In genomic region chr7:12422245-12422849, GRCm38 (mm10) we compare ENCODE assay signal across 8 mouse cellular contexts. TPM values are rescaled to one million over a fixed set of nuclear protein-coding genes. Genes with fewer than 3 reads are reported as not detected.
DNase-seq lines count a peak whose midpoint lies in the region; ATAC-seq and TF ChIP-seq lines count a peak whose summit lies in the region.

Zfp551 (minus strand) TSS chr7:12422751.

- DNase-seq in B cell, adult 2 months: peak; percentile 38 to 40
- peak; percentile 61 for DNase-seq in midbrain, postnatal 0 days (ENCODE audit: low spot score)
- DNase-seq in spleen, postnatal 4 days (ENCODE audit: low spot score in 2 of 2): peak; percentile 28 to 71

- H3K4me2 ChIP-seq in heart, embryonic 11.5 days: peak within 1 kb of the TSS; percentile 85
- H3K4me2 ChIP-seq in kidney, embryonic 15.5 days: peak within 1 kb of the TSS; percentile 67
- peak within 1 kb of the TSS; percentile 63 for H3K4me2 ChIP-seq in limb, embryonic 15.5 days
- H3K4me2 ChIP-seq in midbrain, postnatal 0 days (ENCODE audit: low read depth, low read length, poor library complexity, severe bottlenecking): peak within 1 kb of the TSS; percentile 51

- no peak within 1 kb of the TSS for H3K27ac ChIP-seq in bone marrow macrophage, adult 2 months (ENCODE audit: insufficient read depth, low read depth, low read length)
- no peak within 1 kb of the TSS for H3K27ac ChIP-seq in embryonic fibroblast, embryonic 13.5 days (ENCODE audit: insufficient read depth, low read length)
- no peak within 1 kb of the TSS for H3K27ac ChIP-seq in heart, embryonic 11.5 days (ENCODE audit: low read depth, low read length)
- 0 out of 2 replicates have a peak within 1 kb of the TSS, but pooled peaks have one; percentile 9 for H3K27ac ChIP-seq in kidney, embryonic 15.5 days
- H3K27ac ChIP-seq in limb, embryonic 15.5 days: peak within 1 kb of the TSS; percentile 59
- peak within 1 kb of the TSS; percentile 58 for H3K27ac ChIP-seq in midbrain, postnatal 0 days (ENCODE audit: low read depth, low read length)

- H3K4me1 ChIP-seq in bone marrow macrophage, adult 2 months (ENCODE audit: control insufficient read depth, insufficient read depth, low read length): no peaks in the 10 kb centered on the region
- peaks cover 3% of the 10 kb centered on the region; the same call in 1 of the 2 replicates for H3K4me1 ChIP-seq in embryonic fibroblast, embryonic 13.5 days (ENCODE audit: control insufficient read depth, insufficient read depth, low read length)
- 0 out of 2 replicates have a peak, but pooled peaks cover 5% of the 10 kb centered on the region for H3K4me1 ChIP-seq in heart, embryonic 11.5 days (ENCODE audit: control insufficient read depth, insufficient read depth, low read length)
- peaks cover 7% of the 10 kb centered on the region for H3K4me1 ChIP-seq in kidney, embryonic 15.5 days
- H3K4me1 ChIP-seq in limb, embryonic 15.5 days: peaks cover 11% of the 10 kb centered on the region
- peaks cover 8% of the 10 kb centered on the region for H3K4me1 ChIP-seq in midbrain, postnatal 0 days (ENCODE audit: insufficient read depth, low read length)

- under 1% methylated on average over 27 of the region's 27 CpGs for WGBS in heart, embryonic 11.5 days (ENCODE audit: insufficient replicate concordance)
- WGBS in kidney, embryonic 15.5 days: under 1% methylated on average over 27 of the region's 27 CpGs
- under 1% methylated on average over 27 of the region's 27 CpGs for WGBS in limb, embryonic 15.5 days
- under 1% methylated on average over 27 of the region's 27 CpGs for WGBS in midbrain, postnatal 0 days

- ATAC-seq in heart, embryonic 11.5 days (replicated peaks; ENCODE audit: insufficient number of reproducible peaks, low FRiP score, low TSS enrichment): peak; percentile 94
- ATAC-seq in kidney, embryonic 15.5 days (replicated peaks; ENCODE audit: low FRiP score): peak; percentile 98
- ATAC-seq in limb, embryonic 15.5 days (ENCODE audit: insufficient number of reproducible peaks, low FRiP score, low TSS enrichment, low read depth): peak; percentile 87
- peak; percentile 90 for ATAC-seq in midbrain, postnatal 0 days (ENCODE audit: low FRiP score)

- no peaks in the 10 kb centered on the region for H3K9me3 ChIP-seq in heart, embryonic 11.5 days (replicated peaks; ENCODE audit: control insufficient read depth, low read length)
- H3K9me3 ChIP-seq in kidney, embryonic 15.5 days (replicated peaks): no peaks in the 10 kb centered on the region
- no peaks in the 10 kb centered on the region for H3K9me3 ChIP-seq in limb, embryonic 15.5 days
- no peaks in the 10 kb centered on the region for H3K9me3 ChIP-seq in midbrain, postnatal 0 days (ENCODE audit: low read length)

- H3K27me3 ChIP-seq in heart, embryonic 11.5 days (ENCODE audit: control insufficient read depth, insufficient read depth, low read length): no peaks in the 10 kb centered on the region
- no peaks in the 10 kb centered on the region for H3K27me3 ChIP-seq in kidney, embryonic 15.5 days
- H3K27me3 ChIP-seq in limb, embryonic 15.5 days: no peaks in the 10 kb centered on the region
- no peaks in the 10 kb centered on the region for H3K27me3 ChIP-seq in midbrain, postnatal 0 days (ENCODE audit: insufficient read depth, low read length)

- H3K4me3 ChIP-seq in bone marrow macrophage, adult 2 months (ENCODE audit: insufficient read depth, low read length): peak within 1 kb of the TSS; percentile 65
- H3K4me3 ChIP-seq in embryonic fibroblast, embryonic 13.5 days (ENCODE audit: insufficient read depth, low read length): peak within 1 kb of the TSS; percentile 60
- H3K4me3 ChIP-seq in heart, embryonic 11.5 days (ENCODE audit: low read depth, low read length): peak within 1 kb of the TSS; percentile 64
- peak within 1 kb of the TSS; percentile 62 for H3K4me3 ChIP-seq in kidney, embryonic 15.5 days (replicated peaks)
- peak within 1 kb of the TSS; percentile 63 for H3K4me3 ChIP-seq in limb, embryonic 15.5 days
- peak within 1 kb of the TSS; percentile 41 for H3K4me3 ChIP-seq in midbrain, postnatal 0 days (ENCODE audit: low read depth, low read length)

- H3K36me3 ChIP-seq in heart, embryonic 11.5 days (ENCODE audit: control insufficient read depth, insufficient read depth, low read length): 0 out of 2 replicates have a peak, but pooled peaks cover 2% of the 10 kb centered on the region
- peaks cover 12% of the 10 kb centered on the region for H3K36me3 ChIP-seq in kidney, embryonic 15.5 days
- peaks cover 23% of the 10 kb centered on the region for H3K36me3 ChIP-seq in limb, embryonic 15.5 days
- H3K36me3 ChIP-seq in midbrain, postnatal 0 days (ENCODE audit: insufficient read depth, low read length): peaks cover 7% of the 10 kb centered on the region; the same call in 1 of the 2 replicates

- no peak for TF ChIP-seq CTCF in bone marrow macrophage, adult 2 months (IDR thresholded peaks at IDR 0.05; ENCODE audit: low read depth, low read length)
- TF ChIP-seq CTCF in embryonic fibroblast, embryonic 13.5 days (IDR thresholded peaks at IDR 0.05; ENCODE audit: borderline replicate concordance, insufficient read depth, low read length): no peak
- no peak for TF ChIP-seq CTCF in midbrain, postnatal 0 days (IDR thresholded peaks at IDR 0.05)

- H3K9ac ChIP-seq in heart, embryonic 11.5 days (ENCODE audit: low read depth, low read length): peak within 1 kb of the TSS; percentile 84
- peak within 1 kb of the TSS; percentile 66 for H3K9ac ChIP-seq in kidney, embryonic 15.5 days
- H3K9ac ChIP-seq in limb, embryonic 15.5 days: peak within 1 kb of the TSS; percentile 72
- H3K9ac ChIP-seq in midbrain, postnatal 0 days (replicated peaks; ENCODE audit: low read length, poor library complexity, severe bottlenecking): peak within 1 kb of the TSS; percentile 74

- no peak for TF ChIP-seq POLR2A in bone marrow macrophage, adult 2 months (IDR thresholded peaks at IDR 0.05; ENCODE audit: borderline replicate concordance, low read depth, low read length)
- TF ChIP-seq POLR2A in embryonic fibroblast, embryonic 13.5 days (IDR thresholded peaks at IDR 0.05; ENCODE audit: low read depth, low read length): peak; percentile 70

RNA-seq across cellular contexts. Expression of gene Zfp551, which starts in this region (rescaled TPM):
- polyA plus RNA-seq in bone marrow macrophage, adult 2 months (2012; ENCODE audit: insufficient read depth, insufficient read length, missing spikeins): 0.85 and 0.91 TPM in 2 replicates
- polyA plus RNA-seq in embryonic fibroblast, embryonic 13.5 days (2011; ENCODE audit: insufficient read length, low read depth, missing spikeins): 2.7 and 2.8 TPM in 2 replicates
- polyA plus RNA-seq in heart, embryonic 11.5 days (2014; fragmentation: Nextera tagmentation; extraction: Ambion mirVana): 2.2 and 3.4 TPM in 2 replicates
- polyA plus RNA-seq in kidney, embryonic 15.5 days (2015; fragmentation: Nextera tagmentation; extraction: Ambion mirVana): 3.0 and 3.8 TPM in 2 replicates
- polyA plus RNA-seq in limb, embryonic 15.5 days (2015; fragmentation: Nextera tagmentation; extraction: Ambion mirVana): 4.3 and 5.3 TPM in 2 replicates
- total RNA-seq in midbrain, postnatal 0 days (2014; rRNA removed): 9.0 and 11.0 TPM in 2 replicates
- 9.6 and 10.2 TPM in 2 replicates for polyA plus RNA-seq in midbrain, postnatal 0 days (2015; fragmentation: Nextera tagmentation; extraction: Ambion mirVana)

Comparison
In these comparisons a context has a peak if more than half of its experiments do, and no peak if none do; other contexts are left out.
1. H3K27ac ChIP-seq: peak in kidney, embryonic 15.5 days (single experiment), limb, embryonic 15.5 days (single experiment) and midbrain, postnatal 0 days (single experiment); none in bone marrow macrophage, adult 2 months (single experiment), embryonic fibroblast, embryonic 13.5 days (single experiment) and heart, embryonic 11.5 days (single experiment).
2. Peak in every context shown above with its lines, with median percentiles within 50 percentile points of each other: DNase-seq, H3K4me3 ChIP-seq, ATAC-seq, H3K4me2 ChIP-seq and H3K9ac ChIP-seq.